Mouse (Mus musculus) kidney, embryonic 16.5 days (tissue): Measurements from ENCODE around the gene Gm8159. TPM values are rescaled to one million over a fixed set of nuclear protein-coding genes. Genes with fewer than 3 reads are reported as not detected.
A peak's percentile ranks its signal among the peaks of the same experiment; 100 is the strongest.
"Not testable (repeated sequence)": the region's sequence is repeated elsewhere in the genome, so short reads cannot be mapped to it uniquely, and the experiment has no call there.

Source experiments
- ATAC-seq: fragments of 200-750 bp; cut with Nextera tagmentation; 2 replicates; pipeline ENCODE4 v1.8.0; 2017; ENCODE audit warnings: moderate TSS enrichment; ENCODE audit not compliant: low FRiP score, low TSS enrichment
- H3K27ac ChIP-seq: fragments of 300-500 bp; sonication (generic); 2 replicates; pipeline ENCODE4 v1.5.1; 2014; ENCODE audit warnings: low read length
- H3K27me3 ChIP-seq: fragments of 300-500 bp; sonication (generic); 2 replicates; pipeline ENCODE4 v1.6.1; 2014; ENCODE audit warnings: low read length, control low read depth, mixed read lengths; ENCODE audit not compliant: insufficient read depth
- H3K36me3 ChIP-seq: fragments of 300-500 bp; sonication (generic); 2 replicates; pipeline ENCODE4 v1.6.1; 2014; ENCODE audit warnings: low read length, control low read depth, mixed read lengths; ENCODE audit not compliant: insufficient read depth
- H3K4me1 ChIP-seq: fragments of 300-500 bp; sonication (generic); 2 replicates; pipeline ENCODE4 v1.6.1; 2014; ENCODE audit warnings: low read length, control low read depth, mixed read lengths; ENCODE audit not compliant: insufficient read depth
- H3K4me2 ChIP-seq: fragments of 300-500 bp; sonication (generic); replicated peaks from 2 replicates; pipeline ENCODE4 v1.6.1; 2014; ENCODE audit warnings: low read depth, low read length
- H3K4me3 ChIP-seq: fragments of 300-500 bp; sonication (generic); 2 replicates; pipeline ENCODE4 v1.5.1; 2014; ENCODE audit warnings: mild to moderate bottlenecking, low read length
- H3K9ac ChIP-seq: fragments of 300-500 bp; sonication (generic); replicated peaks from 2 replicates; pipeline ENCODE4 v1.6.1; 2014; ENCODE audit warnings: low read length
- H3K9me3 ChIP-seq: fragments of 300-500 bp; sonication (generic); 2 replicates; pipeline ENCODE4 v1.6.1; 2016; ENCODE audit warnings: low read length, control low read depth
- WGBS: fragments of 180-500 bp; shearing (Covaris S2); extraction: QIAGEN DNeasy Blood & Tissue Kit; methylation state at CpG from one replicate; pipeline ENCODE4 v1.1.7; 2014; 5-methylcytosine and 5-hydroxymethylcytosine counted together
- polyA plus RNA-seq: library from polyadenylated mRNA; unstranded; fragments of >200 nt; fragmentation: Nextera tagmentation; extraction: Ambion mirVana; gene quantifications from 2 replicates; pipeline ENCODE4 v1.2.1, GENCODE M21; 2015

The Gm8159 gene
- polyA plus RNA-seq = not detected in 2 replicates

DNA sequence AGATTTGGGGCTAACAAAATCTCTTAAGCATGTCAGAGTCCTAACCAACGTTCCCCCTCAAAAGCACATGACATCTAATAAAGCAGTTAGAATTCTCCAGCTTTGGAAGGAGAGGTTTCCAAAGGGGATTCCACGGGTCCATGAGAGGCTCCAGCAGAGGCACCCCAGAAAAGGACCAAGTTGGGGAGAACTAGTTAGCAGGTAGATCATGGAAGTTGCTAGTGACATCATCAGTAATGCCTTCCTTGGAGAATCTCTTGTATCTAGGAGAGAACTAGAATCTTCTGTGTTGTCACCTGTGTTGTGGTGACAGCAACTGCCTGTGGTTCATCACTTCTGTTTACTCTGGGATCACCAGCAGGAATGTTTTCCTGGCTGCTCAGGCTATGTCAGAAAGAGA, at the start of gene Gm8159:
Gm8159 (plus strand) TSS at position 301 of the 400 bp plus-strand sequence.
- H3K9ac ChIP-seq, H3K4me2 ChIP-seq, H3K4me3 ChIP-seq, H3K27ac ChIP-seq, ATAC-seq, H3K9me3 ChIP-seq, H3K4me1 ChIP-seq, H3K27me3 ChIP-seq, H3K36me3 ChIP-seq: not testable (repeated sequence)
- no CpG with 5 or more reads among the region's 2 CpGs for WGBS

DNA sequence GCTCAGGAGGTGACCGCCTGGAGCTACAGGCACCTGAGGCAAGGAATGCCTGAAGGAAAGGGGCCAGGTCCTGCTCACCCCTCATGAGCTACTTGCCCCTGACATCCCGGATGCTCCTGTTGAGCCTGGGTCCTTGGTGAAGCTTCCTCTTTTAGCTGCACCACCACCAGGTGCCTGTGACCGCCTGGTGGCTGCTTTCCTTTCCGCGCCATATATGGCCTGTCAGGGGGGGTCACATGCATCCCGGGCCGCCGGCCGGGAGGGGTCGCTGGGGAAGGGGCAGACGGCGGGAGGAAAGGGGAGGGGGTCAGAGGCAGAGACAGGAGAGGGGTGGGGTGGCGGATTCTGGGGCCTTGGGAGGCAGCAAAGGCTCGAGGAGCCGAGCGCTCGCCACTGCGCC, 17.2 kb downstream of the Gm8159 start:
- not testable (repeated sequence) for H3K4me1 ChIP-seq, H3K9ac ChIP-seq, ATAC-seq, H3K9me3 ChIP-seq, H3K36me3 ChIP-seq, H3K27me3 ChIP-seq, H3K27ac ChIP-seq
- Histone ChIP-seq H3K4me3 (peak overlapping the region; percentile 18; the same call in 1 of the 2 replicates), H3K4me2 (peak overlapping the region; percentile 47)
- 4% methylated on average over 11 of the region's 18 CpGs for WGBS

DNA sequence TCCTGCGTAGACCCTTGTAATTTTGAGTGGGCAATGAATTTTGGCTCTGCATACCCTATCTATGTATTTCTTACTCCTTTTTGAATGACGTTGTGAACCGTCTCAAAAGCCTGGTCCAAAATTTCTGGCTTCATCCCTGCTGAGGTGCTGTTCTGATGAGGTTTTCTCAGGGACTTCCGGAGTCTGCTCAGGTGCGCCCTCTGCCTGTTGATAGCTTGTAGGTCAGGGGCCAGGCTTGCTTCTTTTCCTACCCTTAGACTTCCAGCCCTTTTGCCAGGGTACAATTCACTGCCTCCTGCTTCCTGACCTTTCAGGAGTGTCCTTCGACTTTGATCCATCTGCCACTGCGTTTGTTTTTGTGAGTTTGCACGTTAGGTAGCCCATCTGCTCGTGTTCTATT, 18.2 kb downstream of the Gm8159 start:
- not testable (repeated sequence) for ATAC-seq, H3K4me3 ChIP-seq, H3K27ac ChIP-seq, H3K9ac ChIP-seq, H3K36me3 ChIP-seq, H3K4me1 ChIP-seq, H3K4me2 ChIP-seq, H3K27me3 ChIP-seq, H3K9me3 ChIP-seq
- WGBS = 4% methylated on average over 2 of the region's 9 CpGs

DNA sequence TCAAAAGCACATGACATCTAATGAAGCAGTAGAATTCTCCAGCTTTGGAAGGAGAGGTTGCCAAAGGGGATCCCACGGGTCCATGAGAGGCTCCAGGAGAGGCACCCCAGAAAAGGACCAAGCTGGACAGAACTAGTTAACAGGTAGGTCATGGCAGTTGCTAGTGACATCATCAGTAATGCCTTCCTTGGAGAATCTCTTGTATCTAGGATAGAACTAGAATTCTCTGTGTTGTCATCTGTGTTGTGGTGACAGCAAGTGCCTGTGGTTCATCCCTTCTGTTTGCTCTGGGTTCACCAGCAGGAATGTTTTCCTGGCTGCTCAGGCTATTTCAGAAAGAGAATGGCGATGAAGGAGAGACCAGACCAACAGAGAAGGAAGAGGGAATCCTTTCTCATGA, 31.7 kb downstream of the Gm8159 start, which contains the start of gene Gm3239:
Gm3239 (plus strand) TSS at position 301 of the 400 bp plus-strand sequence.
- not testable (repeated sequence) for ATAC-seq, H3K27me3 ChIP-seq

More for the DNA sequence above, 31.7 kb downstream of the Gm8159 start, which contains the start of gene Gm3239:
- H3K4me3 ChIP-seq, H3K9ac ChIP-seq, H3K36me3 ChIP-seq, H3K4me2 ChIP-seq, H3K27ac ChIP-seq, H3K9me3 ChIP-seq, H3K4me1 ChIP-seq: not testable (repeated sequence)
- no CpG with 5 or more reads among the region's 2 CpGs for WGBS

Other genes starting within 250 kb of the Gm8159 start
- gene Gm3159, start 234.8 kb upstream of the Gm8159 start, polyA plus RNA-seq = not detected in 2 replicates
- 0.21 TPM in 1 of 2 replicates, not detected in the other for gene Gm3164, start 216.9 kb upstream of the Gm8159 start, polyA plus RNA-seq
- not detected in 2 replicates for gene Gm3173, start 201.4 kb upstream of the Gm8159 start, polyA plus RNA-seq
- gene Gm3182, start 150.6 kb upstream of the Gm8159 start, polyA plus RNA-seq = not detected in 2 replicates
- not detected in 2 replicates for gene Gm3047, start 76.9 kb upstream of the Gm8159 start, polyA plus RNA-seq
- gene Gm3239, start 31.8 kb downstream of the Gm8159 start, polyA plus RNA-seq = not detected in 2 replicates
- not detected in 2 replicates for gene Gm7876, start 76.9 kb downstream of the Gm8159 start, polyA plus RNA-seq
- gene Gm3252, start 94.4 kb downstream of the Gm8159 start, polyA plus RNA-seq = 0.31 TPM in 1 of 2 replicates, not detected in the other
- gene Gm9602, start 144.0 kb downstream of the Gm8159 start, polyA plus RNA-seq = not detected in 2 replicates
- not detected in 2 replicates for gene Gm3269, start 205.8 kb downstream of the Gm8159 start, polyA plus RNA-seq
- 0.22 TPM in 1 of 2 replicates, not detected in the other for gene Gm3264, start 223.2 kb downstream of the Gm8159 start, polyA plus RNA-seq